Comparison of ENCODE assay signal across 8 mouse cellular contexts in genomic region chr13:51845591-51846191, GRCm38 (mm10). TPM values are rescaled to one million over a fixed set of nuclear protein-coding genes. Genes with fewer than 3 reads are reported as not detected.
DNase-seq lines count a peak whose midpoint lies in the region; ATAC-seq lines count a peak whose summit lies in the region.

No protein-coding gene starts in this region.

- under 1% methylated on average over 45 of the region's 45 CpGs for WGBS in hindbrain, embryonic 14.5 days

- DNase-seq in MEL-GATA-1-ER (ENCODE audit: extremely low read depth, low read depth) = peak; percentile 72
- DNase-seq in cerebellum, adult 9-10 months = peak; percentile 84
- DNase-seq in frontal cortex, postnatal 14 days (ENCODE audit: low spot score in 2 of 2) = peak; percentile 73 to 76
- peak; percentile 76 for DNase-seq in hindbrain, embryonic 14.5 days (ENCODE audit: low spot score)
- DNase-seq in layer of hippocampus, postnatal 36 days = peak; percentile 83 to 85
- peak; percentile 86 for DNase-seq in lung, postnatal 36 days
- peak; percentile 94 for DNase-seq in retina, postnatal 1 day
- DNase-seq in thymus, postnatal 4 days = peak; percentile 94

- no peaks in the 10 kb centered on the region for H3K9me3 ChIP-seq in hindbrain, embryonic 14.5 days (ENCODE audit: control insufficient read depth, low read length)

- H3K36me3 ChIP-seq in hindbrain, embryonic 14.5 days (replicated peaks; ENCODE audit: control insufficient read depth, insufficient read depth) = no peaks in the 10 kb centered on the region

- H3K27me3 ChIP-seq in hindbrain, embryonic 14.5 days (ENCODE audit: control insufficient read depth, insufficient read depth, low read length) = peaks cover 32% of the 10 kb centered on the region

- peak overlapping the region; percentile 50 for H3K9ac ChIP-seq in hindbrain, embryonic 14.5 days

- peak overlapping the region; percentile 73 for H3K27ac ChIP-seq in hindbrain, embryonic 14.5 days

- peaks cover 38% of the 10 kb centered on the region for H3K4me1 ChIP-seq in hindbrain, embryonic 14.5 days (replicated peaks; ENCODE audit: control insufficient read depth, insufficient read depth, low read length)

- H3K4me2 ChIP-seq in hindbrain, embryonic 14.5 days (replicated peaks) = peak overlapping the region; percentile 76

- peak; percentile 47 for ATAC-seq in hindbrain, embryonic 14.5 days (ENCODE audit: low FRiP score)

- H3K4me3 ChIP-seq in hindbrain, embryonic 14.5 days (replicated peaks; ENCODE audit: low read length) = peak overlapping the region; percentile 42

RNA-seq across cellular contexts. Expression of gene Gadd45g, which starts 0.8 kb away (rescaled TPM):
- 38.4 and 43.6 TPM in 2 replicates for polyA plus RNA-seq in hindbrain, embryonic 14.5 days (2014; fragmentation: Nextera tagmentation; extraction: Ambion mirVana)
- 10 to 100 TPM; 19.9 to 22.3 TPM for total RNA-seq in layer of hippocampus, postnatal 36 days (2021)

RNA-seq across cellular contexts. Expression of gene Sema4d, which starts 52.1 kb away (rescaled TPM):
- polyA plus RNA-seq in hindbrain, embryonic 14.5 days (2014; fragmentation: Nextera tagmentation; extraction: Ambion mirVana) = 16.2 and 17.8 TPM in 2 replicates
- 100 to 1,000 TPM in 1 of 2 experiments, 10 to 100 TPM in 1; 96.5 to 108 TPM for total RNA-seq in layer of hippocampus, postnatal 36 days (2021)

Comparison
In these comparisons a context has a peak if more than half of its experiments do, and no peak if none do; other contexts are left out.
1. Peak in every context shown above with its lines: DNase-seq, ATAC-seq, H3K4me3 ChIP-seq and H3K27ac ChIP-seq.